Mouse (Mus musculus): Measurements from ENCODE around the gene Pidd1.

DNA sequence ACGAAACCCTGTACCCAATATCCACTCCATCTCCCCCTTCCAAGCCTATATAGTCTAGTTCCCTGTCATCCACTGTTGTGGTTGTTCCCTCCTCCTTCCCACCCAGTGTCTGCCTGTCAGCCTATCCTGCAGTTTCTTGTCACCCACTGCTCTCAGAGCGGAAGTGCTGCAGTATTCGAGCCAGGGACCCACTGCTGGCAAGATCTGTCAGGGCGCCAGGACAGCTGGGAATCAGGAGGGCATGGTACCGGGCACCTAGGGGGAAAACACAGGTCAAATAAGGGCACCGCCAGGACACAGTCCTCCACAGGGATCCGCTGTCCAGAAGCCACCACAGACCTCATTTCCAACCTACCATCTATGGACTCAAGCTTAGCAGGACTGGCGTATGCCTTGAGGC lies 33.2 kb downstream of the Pidd1 start:
- TF ChIP-seq CTCF (IDR thresholded peaks at IDR 0.05; ENCODE audit: borderline replicate concordance, insufficient read depth, low read depth, low read length) (no peak), POLR2A (IDR thresholded peaks at IDR 0.05; ENCODE audit: borderline replicate concordance, insufficient read depth, low read length) (no peak)
